Mouse (Mus musculus) lung, postnatal 4 days (tissue): Measurements from ENCODE around the gene Spats2l.

ENCODE experiments used
- DNase-seq, 2 experiments: peaks; one replicate each; pipeline ENCODE4 v3.0.0; 2021

Spats2l gene

GRCm38 (mm10) chr1:57991277-57991676 is 217.3 kb downstream of the Spats2l start:
- no peak for DNase-seq

GRCm38 (mm10) chr1:57995432-57996132 is 221.6 kb downstream of the Spats2l start, which contains the start of gene Sgo2a:
TSS of gene Sgo2a (plus strand) at chr1:57995971.
- DNase-seq = peak; percentile 93 to 94

GRCm38 (mm10) chr1:57996133-57996615 is 222.2 kb downstream of the Spats2l start:
- no peak for DNase-seq
